Mouse (Mus musculus) ES-E14 (cell line): ENCODE results near the gene Kctd21. TPM values are rescaled to one million over a fixed set of nuclear protein-coding genes. Genes with fewer than 3 reads are reported as not detected.

Experiments
- DNase-seq: peaks from one replicate; pipeline ENCODE4 v3.0.0-alpha.2; 2013; ENCODE audit warnings: low read depth, low spot score
- H3K27ac ChIP-seq: 2 replicates; pipeline ENCODE4 v1.5.1; 2012; ENCODE audit warnings: low read depth, mild to moderate bottlenecking, low read length, moderate library complexity, mixed read lengths; ENCODE audit not compliant: poor library complexity, insufficient read depth, severe bottlenecking
- H3K36me3 ChIP-seq: 2 replicates; pipeline ENCODE4 v1.6.1; 2012; ENCODE audit warnings: mild to moderate bottlenecking, low read length, moderate library complexity, mixed read lengths; ENCODE audit not compliant: control insufficient read depth, poor library complexity, insufficient read depth, severe bottlenecking
- H3K4me1 ChIP-seq, 2 experiments: fragments of 150-350 bp in 1 of 2; sonication (generic) in 1 of 2; 2 replicates each; pipeline ENCODE4 v1.6.1; 2012; ENCODE audit warnings: low read length in 2 of 2, mild to moderate bottlenecking in 1 of 2, mixed read lengths in 1 of 2; ENCODE audit not compliant: control insufficient read depth in 2 of 2, insufficient read depth in 2 of 2, poor library complexity in 1 of 2
- H3K4me3 ChIP-seq, 2 experiments: fragments of 150-350 bp in 1 of 2; sonication (generic) in 1 of 2; 2 replicates each; pipeline ENCODE4 v1.5.1; 2012; ENCODE audit warnings: low read length in 2 of 2, low read depth in 1 of 2, mild to moderate bottlenecking in 1 of 2, mixed read lengths in 1 of 2; ENCODE audit not compliant: insufficient read depth in 1 of 2, poor library complexity in 1 of 2, severe bottlenecking in 1 of 2
- H3K9ac ChIP-seq: 2 replicates; pipeline ENCODE4 v1.6.1; 2012; ENCODE audit warnings: low read depth, mild to moderate bottlenecking, low read length, mixed read lengths; ENCODE audit not compliant: poor library complexity, insufficient read depth, severe bottlenecking
- H3K9me3 ChIP-seq: fragments of 150-350 bp; sonication (generic); 2 replicates; pipeline ENCODE4 v1.6.1; 2012; ENCODE audit warnings: low read depth, mild to moderate bottlenecking, low read length; ENCODE audit not compliant: control insufficient read depth, insufficient read depth
- CHD2 ChIP-seq: IDR thresholded peaks from 2 replicates; pipeline ENCODE4 v1.6.1; 2014; ENCODE audit warnings: mild to moderate bottlenecking, low read depth, low read length, inconsistent platforms
- HCFC1 ChIP-seq: IDR thresholded peaks from 2 replicates; pipeline ENCODE4 v1.6.1; 2012; ENCODE audit warnings: low read length, inconsistent platforms, borderline replicate concordance; ENCODE audit not compliant: insufficient read depth
- MAFK ChIP-seq: IDR thresholded peaks from 2 replicates; pipeline ENCODE4 v1.6.1; 2014; ENCODE audit warnings: mild to moderate bottlenecking, low read depth, low read length, inconsistent platforms; ENCODE audit not compliant: insufficient read depth
- ZC3H11A ChIP-seq: IDR thresholded peaks from 2 replicates; pipeline ENCODE4 v1.6.1; 2012; ENCODE audit warnings: low read depth, mild to moderate bottlenecking, inconsistent platforms, low read length, borderline replicate concordance
- ZNF384 ChIP-seq: IDR thresholded peaks from 2 replicates; pipeline ENCODE4 v1.6.1; 2012; ENCODE audit warnings: low read depth, low read length, inconsistent platforms
- in situ Hi-C, 2 experiments: fragments of 600-800 bp; cut with MboI; formaldehyde crosslinking; loops; one replicate each; pipeline ENCODE4 v1.15.1; 2025; ENCODE audit warnings: low sequenced_read_pairs in 2 of 2, inconsistent platforms in 1 of 2; ENCODE audit not compliant: unreplicated experiment in 2 of 2
- total RNA-seq: library from RNA; depleted of rRNA; stranded (reverse); fragments of 300-350 nt; gene quantifications from 2 replicates; pipeline ENCODE4 v1.2.3, GENCODE M21; 2012

The Kctd21 gene
- total RNA-seq, 1 experiment = 1.4 TPM

- Histone ChIP-seq H3K27ac (no peak overlapping the region), H3K9ac (no peak overlapping the region), H3K36me3 (no peaks in the 10 kb centered on the region), H3K4me3 (no peak overlapping the region), H3K9me3 (no peaks in the 10 kb centered on the region), H3K4me1 (no peaks in the 10 kb centered on the region)
- in situ Hi-C loops = no loop called here
- TF ChIP-seq ZC3H11A (no peak), ZNF384 (no peak), CHD2 (no peak), MAFK (no peak), HCFC1 (no peak)
- DNase-seq = no peak
These were observed 28.5 kb upstream of the Kctd21 start for GRCm38 (mm10) chr7:97303614-97304013.

- H3K4me3 ChIP-seq = no peak overlapping the region
- H3K9me3 ChIP-seq = no peaks in the 10 kb centered on the region
- no peak for DNase-seq
- in situ Hi-C loops = no loop called here
- H3K9ac ChIP-seq = no peak overlapping the region
- TF ChIP-seq ZNF384 (no peak), CHD2 (no peak), HCFC1 (no peak), ZC3H11A (no peak), MAFK (no peak)
- no peak overlapping the region for H3K27ac ChIP-seq
- no peaks in the 10 kb centered on the region for H3K4me1 ChIP-seq
- H3K36me3 ChIP-seq = no peaks in the 10 kb centered on the region
These were observed 27.7 kb upstream of the Kctd21 start for GRCm38 (mm10) chr7:97304471-97304870.

- Histone ChIP-seq H3K4me1 (no peaks in the 10 kb centered on the region), H3K27ac (no peak overlapping the region), H3K36me3 (no peaks in the 10 kb centered on the region), H3K9ac (no peak overlapping the region), H3K9me3 (no peaks in the 10 kb centered on the region), H3K4me3 (no peak overlapping the region)
- no peak for TF ChIP-seq CHD2
- no peak for TF ChIP-seq ZNF384
- TF ChIP-seq ZC3H11A = no peak
- no peak for TF ChIP-seq HCFC1
- no peak for TF ChIP-seq MAFK
- in situ Hi-C loops = no loop called here
- no peak for DNase-seq
These were observed 26.9 kb upstream of the Kctd21 start for GRCm38 (mm10) chr7:97305206-97305605.

- no peak overlapping the region for H3K4me3 ChIP-seq
- H3K9ac ChIP-seq = no peak overlapping the region
- DNase-seq = no peak
- no peaks in the 10 kb centered on the region for H3K9me3 ChIP-seq
- H3K4me1 ChIP-seq = no peaks in the 10 kb centered on the region
- no peak for TF ChIP-seq HCFC1
- TF ChIP-seq ZC3H11A = no peak
- no peak for TF ChIP-seq CHD2
- no peak for TF ChIP-seq ZNF384
- TF ChIP-seq MAFK = no peak
- no peak overlapping the region for H3K27ac ChIP-seq
- peaks cover 6% of the 10 kb centered on the region; the same call in 1 of the 2 replicates for H3K36me3 ChIP-seq
- in situ Hi-C loops = no loop called here
These were observed 25.3 kb upstream of the Kctd21 start for GRCm38 (mm10) chr7:97306813-97307212.

GRCm38 (mm10) chr7:97307546-97307945 is 24.6 kb upstream of the Kctd21 start:
- no peak overlapping the region for H3K27ac ChIP-seq
- H3K9me3 ChIP-seq = no peaks in the 10 kb centered on the region
- DNase-seq = no peak
- H3K4me1 ChIP-seq = no peaks in the 10 kb centered on the region
- H3K4me3 ChIP-seq = no peak overlapping the region
- in situ Hi-C loops = no loop called here
- H3K36me3 ChIP-seq = peaks cover 9% of the 10 kb centered on the region; the same call in 1 of the 2 replicates
- H3K9ac ChIP-seq = no peak overlapping the region
- TF ChIP-seq HCFC1 = no peak
- TF ChIP-seq ZNF384 = no peak
- no peak for TF ChIP-seq MAFK
- TF ChIP-seq CHD2 = no peak
- no peak for TF ChIP-seq ZC3H11A
